Mouse (Mus musculus) kidney, adult 8-10 months (tissue): ENCODE data around the gene Anxa11.
"Not testable (repeated sequence)": the region's sequence is repeated elsewhere in the genome, so short reads cannot be mapped to it uniquely, and the experiment has no call there.

Experiments
- DNase-seq, 2 experiments: peaks; one replicate each; pipeline ENCODE4 v3.0.0; 2022

Anxa11 gene

GRCm38 (mm10) chr14:25841991-25842687 is at the start of gene Anxa11:
Gene Anxa11 (plus strand): TSS chr14:25842156.
- DNase-seq = peak; percentile 88 to 93

- DNase-seq = no peak
Observed at GRCm38 (mm10) chr14:25794331-25794730, 47.6 kb upstream of the Anxa11 start.

GRCm38 (mm10) chr14:25795067-25795466 is 46.9 kb upstream of the Anxa11 start:
- DNase-seq = no peak

- no peak for DNase-seq
Observed at GRCm38 (mm10) chr14:25795561-25796174, 46.3 kb upstream of the Anxa11 start.

- no peak for DNase-seq
Observed at GRCm38 (mm10) chr14:25796619-25797018, 45.3 kb upstream of the Anxa11 start.

GRCm38 (mm10) chr14:25800166-25800960 is 41.6 kb upstream of the Anxa11 start:
- peak; percentile 31 to 77 for DNase-seq

- no peak for DNase-seq
Observed at GRCm38 (mm10) chr14:25802511-25802910, 39.4 kb upstream of the Anxa11 start.

GRCm38 (mm10) chr14:25803246-25803809 is 38.6 kb upstream of the Anxa11 start:
- DNase-seq = no peak

GRCm38 (mm10) chr14:25805871-25806270 is 36.1 kb upstream of the Anxa11 start:
- peak in 1 of 2 experiments; percentile 18 for DNase-seq

GRCm38 (mm10) chr14:25806561-25806960 is 35.4 kb upstream of the Anxa11 start:
- no peak for DNase-seq

GRCm38 (mm10) chr14:25811026-25811425 is 30.9 kb upstream of the Anxa11 start:
- DNase-seq = not testable (repeated sequence)

GRCm38 (mm10) chr14:25814140-25814539 is 27.8 kb upstream of the Anxa11 start:
- no peak for DNase-seq

- peak; percentile 27 to 63 for DNase-seq
Observed at GRCm38 (mm10) chr14:25816416-25816815, 25.5 kb upstream of the Anxa11 start.

GRCm38 (mm10) chr14:25822584-25822983 is 19.4 kb upstream of the Anxa11 start:
- DNase-seq = no peak

- no peak for DNase-seq
Observed at GRCm38 (mm10) chr14:25824995-25825394, 17.0 kb upstream of the Anxa11 start.

GRCm38 (mm10) chr14:25825880-25826626 is 15.9 kb upstream of the Anxa11 start:
- no peak for DNase-seq

- DNase-seq = no peak
Observed at GRCm38 (mm10) chr14:25826866-25827265, 15.1 kb upstream of the Anxa11 start.

GRCm38 (mm10) chr14:25831332-25831731 is 10.6 kb upstream of the Anxa11 start:
- no peak for DNase-seq

GRCm38 (mm10) chr14:25832301-25832700 is 9.7 kb upstream of the Anxa11 start:
- DNase-seq = peak in 1 of 2 experiments; percentile 58

GRCm38 (mm10) chr14:25838411-25838810 is 3.5 kb upstream of the Anxa11 start:
- no peak for DNase-seq

- DNase-seq = no peak
Observed at GRCm38 (mm10) chr14:25839791-25840190, 2.2 kb upstream of the Anxa11 start.

- DNase-seq = no peak
Observed at GRCm38 (mm10) chr14:25840961-25841360, 995 bp upstream of the Anxa11 start.

GRCm38 (mm10) chr14:25841579-25841978 is 377 bp upstream of the Anxa11 start:
- DNase-seq = no peak
